Mouse (Mus musculus) ES-CJ7 (cell line): ENCODE data around the gene Traf1.

Source experiments
- DNase-seq: peaks from one replicate; pipeline ENCODE4 v3.0.0; 2011; ENCODE audit warnings: low read depth, low spot score

Traf1 gene

GRCm38 (mm10) chr2:34902731-34903130, 58.8 kb downstream of the Traf1 start:
- DNase-seq: no peak

- no peak for DNase-seq
Observed at GRCm38 (mm10) chr2:34901726-34902125, 59.8 kb downstream of the Traf1 start.

GRCm38 (mm10) chr2:34900412-34900811, 61.2 kb downstream of the Traf1 start:
- no peak for DNase-seq

- DNase-seq: no peak
Observed at GRCm38 (mm10) chr2:34899682-34900081, 61.9 kb downstream of the Traf1 start.

- peak; percentile 64 for DNase-seq
Observed at GRCm38 (mm10) chr2:34897820-34898219, 63.8 kb downstream of the Traf1 start.

- no peak for DNase-seq
Observed at GRCm38 (mm10) chr2:34896821-34897460, 64.6 kb downstream of the Traf1 start.

GRCm38 (mm10) chr2:34895503-34896113, 66.0 kb downstream of the Traf1 start:
- DNase-seq: no peak

GRCm38 (mm10) chr2:34893950-34894349, 67.6 kb downstream of the Traf1 start:
- DNase-seq: no peak
